Mouse (Mus musculus) cerebellum, postnatal 10 days (tissue): Measurements from ENCODE around the gene Plet1.

Source experiments
- DNase-seq, 2 experiments: peaks; one replicate each; pipeline ENCODE4 v3.0.0; 2021; ENCODE audit warnings: mixed read lengths in 2 of 2

Gene Plet1

GRCm38 (mm10) chr9:50537295-50537694, 43.0 kb downstream of the Plet1 start:
- no peak for DNase-seq

- DNase-seq, result no peak
These were observed 45.8 kb downstream of the Plet1 start for GRCm38 (mm10) chr9:50540170-50540569.

GRCm38 (mm10) chr9:50542401-50542800, 48.1 kb downstream of the Plet1 start:
- no peak for DNase-seq

GRCm38 (mm10) chr9:50547859-50548478, 53.6 kb downstream of the Plet1 start:
- DNase-seq, result no peak

- DNase-seq, result no peak
These were observed 54.6 kb downstream of the Plet1 start for GRCm38 (mm10) chr9:50548936-50549335.

GRCm38 (mm10) chr9:50552206-50552605, 57.9 kb downstream of the Plet1 start:
- no peak for DNase-seq

GRCm38 (mm10) chr9:50553547-50553946, 59.2 kb downstream of the Plet1 start:
- no peak for DNase-seq

GRCm38 (mm10) chr9:50554241-50555093, 60.1 kb downstream of the Plet1 start, which contains the start of gene Il18:
Gene Il18, plus strand, starts transcription at chr9:50554827.
- DNase-seq, result peak; percentile 34 to 55

- DNase-seq, result no peak
These were observed 60.7 kb downstream of the Plet1 start, which contains the start of gene Bco2 for GRCm38 (mm10) chr9:50555094-50555446. Gene Bco2, minus strand, starts transcription at chr9:50555181.
